Mouse (Mus musculus): ENCODE measurements around the gene Mtor.

Gene Mtor

GRCm38 (mm10) chr4:148448179-148448852 lies at the start of gene Mtor:
TSS of gene Mtor (plus strand) at chr4:148448611.
- DNase-seq, result peak; percentile 99

DNA sequence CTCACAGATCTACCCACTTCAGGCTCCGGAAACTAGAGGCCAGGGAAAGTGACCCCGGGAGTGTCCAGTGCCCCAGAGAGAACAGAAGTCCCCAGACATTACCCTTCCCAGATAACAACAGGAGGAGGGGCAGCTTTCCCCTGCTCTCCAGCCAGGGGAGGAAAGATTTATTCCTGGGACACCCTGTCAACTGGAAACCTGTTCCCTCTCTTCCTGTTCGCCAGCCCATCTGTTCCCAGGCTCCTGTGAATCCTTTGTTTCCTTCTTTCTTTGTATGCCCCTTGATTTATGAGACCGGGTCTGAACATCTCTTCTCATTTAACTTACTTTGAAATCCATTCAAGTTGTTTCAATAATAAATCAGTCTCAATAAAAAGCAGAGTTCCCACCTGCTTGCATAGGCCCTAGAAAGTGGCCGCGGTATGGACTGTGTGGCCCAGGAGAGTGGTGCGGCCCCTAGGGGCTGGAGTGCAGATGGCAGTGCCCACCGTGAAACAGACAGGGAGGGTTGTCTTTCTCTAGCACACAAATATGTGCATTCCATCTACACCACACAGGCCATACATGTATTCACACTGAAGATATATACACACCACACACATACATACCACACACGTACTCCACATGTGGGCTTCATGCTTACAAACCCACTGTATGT lies 48.8 kb upstream of the Mtor start:
- DNase-seq, result no peak

DNA sequence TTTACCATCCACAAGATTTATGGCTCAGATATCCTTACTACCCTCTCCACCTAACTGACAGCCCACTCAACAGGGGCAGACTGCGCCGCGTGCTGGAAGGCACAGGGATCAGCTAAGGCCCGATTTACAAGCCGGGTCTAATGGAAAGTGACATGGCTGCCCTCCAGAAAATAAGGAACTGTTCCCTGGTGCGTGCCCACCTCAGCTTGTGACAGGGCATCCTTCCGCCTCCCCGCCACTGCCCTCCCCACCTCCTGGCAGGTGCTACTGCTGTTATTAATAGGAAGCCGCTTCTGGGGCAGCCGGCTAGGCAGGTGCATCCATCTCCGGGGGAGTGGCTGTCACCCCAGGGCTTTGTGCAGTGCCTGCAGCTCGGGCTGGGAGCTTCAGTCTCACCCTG lies 45.0 kb upstream of the Mtor start:
- DNase-seq, result peak; percentile 28

DNA sequence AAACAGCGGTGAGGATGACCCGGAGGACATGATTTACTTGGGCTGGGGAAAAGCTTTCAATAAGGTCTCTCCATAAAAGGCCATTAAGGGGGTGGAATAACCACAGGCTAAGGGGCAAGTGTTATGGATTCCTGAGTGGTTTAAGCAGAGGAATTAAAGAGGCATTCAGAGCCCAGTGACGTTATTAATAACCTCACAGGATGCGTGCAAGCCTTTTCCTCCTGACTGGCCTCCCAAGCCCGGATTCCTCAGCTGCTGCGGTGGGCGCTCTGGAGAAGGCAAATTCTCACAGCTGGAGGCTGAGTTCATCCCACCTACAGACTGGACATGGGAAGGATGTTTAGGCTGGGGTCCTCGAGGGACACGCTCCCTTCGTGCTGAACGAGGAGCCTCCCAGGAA lies 43.7 kb upstream of the Mtor start:
- DNase-seq, result no peak

DNA sequence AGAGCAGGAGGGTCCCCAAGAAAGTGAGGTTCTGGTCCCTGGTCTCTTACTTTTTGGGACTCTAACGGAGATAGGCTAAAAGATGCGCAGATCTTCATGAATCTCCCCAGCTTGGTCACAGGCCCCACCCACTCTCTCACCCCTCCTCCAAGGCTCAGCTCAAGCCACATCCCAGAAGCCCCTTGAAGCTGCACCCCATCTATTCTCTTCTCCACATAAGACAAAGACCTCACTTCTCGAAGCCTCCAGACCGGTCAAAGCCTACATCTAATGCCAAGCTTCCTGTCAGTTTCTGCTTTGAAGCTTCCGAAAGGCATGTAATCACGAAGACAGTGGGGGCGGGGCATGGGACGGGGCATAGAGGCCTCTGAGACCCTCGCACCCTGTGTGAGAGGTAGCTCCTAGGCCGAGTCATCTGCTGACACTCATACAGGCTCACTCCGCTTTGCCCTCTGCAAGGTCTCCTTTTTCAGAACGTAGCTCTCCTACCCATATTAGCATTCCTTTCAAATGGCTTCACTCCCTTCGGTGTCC lies 43.1 kb upstream of the Mtor start:
- no peak for DNase-seq

- no peak for DNase-seq
Measured at GRCm38 (mm10) chr4:148408256-148408975, 40.0 kb upstream of the Mtor start.

DNA sequence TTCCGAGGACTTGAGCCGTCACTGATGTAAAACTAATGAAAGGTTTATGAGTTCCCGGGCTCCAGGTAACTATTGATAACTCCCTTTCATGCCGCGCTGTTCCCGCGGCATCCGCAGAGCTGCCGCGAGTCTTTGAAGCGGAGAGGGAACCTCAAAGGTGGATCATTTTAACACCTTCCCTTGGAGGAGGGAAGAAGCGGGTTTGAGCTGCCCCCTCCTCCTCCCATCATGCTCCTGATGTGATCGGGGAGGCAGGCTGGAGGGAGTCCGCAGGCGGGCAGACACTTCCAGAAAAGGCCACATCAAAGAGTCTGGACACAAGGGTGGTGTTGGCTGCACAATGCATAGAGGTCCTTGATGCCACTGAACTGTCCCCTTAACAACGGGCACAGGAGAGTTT lies 32.8 kb upstream of the Mtor start:
- DNase-seq, result no peak

GRCm38 (mm10) chr4:148417074-148417526 lies 31.3 kb upstream of the Mtor start:
- DNase-seq, result no peak

GRCm38 (mm10) chr4:148417559-148417958 lies 30.9 kb upstream of the Mtor start:
- no peak for DNase-seq

GRCm38 (mm10) chr4:148426950-148427850 lies 21.2 kb upstream of the Mtor start:
- no peak for DNase-seq

DNA sequence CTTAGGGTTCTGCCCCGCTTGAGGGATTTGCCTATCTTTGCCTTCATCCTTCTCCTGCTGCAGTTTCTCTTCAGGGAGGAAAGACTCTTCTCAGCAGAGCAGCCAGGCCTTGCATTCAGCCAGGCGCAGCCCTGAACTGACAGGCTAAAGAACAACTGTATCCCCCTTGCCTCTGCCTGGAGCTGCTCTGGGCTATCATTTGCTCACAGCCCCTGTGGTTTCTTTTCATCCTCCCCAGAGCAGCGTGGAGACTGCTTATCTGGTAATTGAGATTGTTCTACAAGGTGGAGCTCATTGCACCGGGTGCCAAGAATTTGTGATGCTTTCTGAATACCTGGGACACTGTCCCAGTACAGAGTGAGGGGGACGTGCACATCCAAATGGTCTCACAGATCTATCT lies 19.9 kb upstream of the Mtor start:
- no peak for DNase-seq

DNA sequence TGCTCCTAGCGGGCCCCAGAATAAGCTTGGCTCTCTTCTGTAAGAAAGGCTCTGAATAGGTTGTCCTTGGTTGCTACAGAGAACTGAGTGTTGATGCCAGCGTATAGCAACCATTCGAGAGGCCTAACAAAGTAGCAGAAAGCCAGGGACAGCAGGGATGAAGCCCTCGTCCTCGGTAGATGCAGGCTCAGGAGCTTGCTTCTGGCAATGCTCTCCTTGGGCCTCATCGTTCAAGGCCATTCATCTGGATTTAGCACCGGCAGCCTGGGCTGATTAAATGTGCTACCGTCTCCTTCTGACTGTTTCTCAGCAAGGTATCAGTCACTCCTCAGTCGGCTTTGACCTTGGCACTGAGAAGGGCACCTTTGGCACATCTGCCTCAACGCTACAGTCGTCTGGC lies 19.3 kb upstream of the Mtor start:
- no peak for DNase-seq

- peak; percentile 70 for DNase-seq
Measured at GRCm38 (mm10) chr4:148429686-148430085, 18.7 kb upstream of the Mtor start.

DNA sequence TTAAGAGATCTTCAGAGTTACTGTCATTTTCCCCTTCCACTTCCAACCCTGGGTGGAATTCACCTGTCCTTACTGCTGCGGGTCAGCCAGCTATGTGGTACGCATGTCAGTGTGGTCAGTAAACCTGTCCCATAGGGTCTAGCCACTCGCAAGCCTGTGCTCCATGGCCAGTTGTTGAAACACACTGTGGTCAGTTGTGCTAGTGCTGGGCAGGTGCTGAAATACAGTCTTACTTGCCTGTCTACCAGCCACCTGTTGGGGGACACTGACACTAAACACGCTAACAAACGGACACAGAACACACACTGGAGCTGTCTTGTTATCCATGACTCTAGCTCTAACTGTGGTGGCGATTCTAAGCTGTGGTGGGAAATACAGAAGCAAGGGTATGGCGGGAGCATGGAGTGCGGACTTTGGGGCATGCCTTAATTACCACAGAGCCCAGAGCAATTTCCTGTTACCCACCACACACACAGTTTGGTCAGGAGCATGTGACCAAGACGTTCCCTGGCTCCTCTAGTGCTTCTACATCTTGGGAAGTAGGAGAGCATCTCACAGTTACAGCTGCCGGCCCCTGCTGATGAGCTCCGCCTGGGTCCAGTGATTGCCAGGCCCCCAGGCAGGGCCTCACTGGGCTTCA lies 17.4 kb upstream of the Mtor start:
- DNase-seq, result no peak

- no peak for DNase-seq
Measured at GRCm38 (mm10) chr4:148432488-148432887, 15.9 kb upstream of the Mtor start.

- DNase-seq, result no peak
Measured at GRCm38 (mm10) chr4:148433336-148433735, 15.1 kb upstream of the Mtor start.

- DNase-seq, result no peak
Measured at GRCm38 (mm10) chr4:148433813-148434212, 14.6 kb upstream of the Mtor start.

DNA sequence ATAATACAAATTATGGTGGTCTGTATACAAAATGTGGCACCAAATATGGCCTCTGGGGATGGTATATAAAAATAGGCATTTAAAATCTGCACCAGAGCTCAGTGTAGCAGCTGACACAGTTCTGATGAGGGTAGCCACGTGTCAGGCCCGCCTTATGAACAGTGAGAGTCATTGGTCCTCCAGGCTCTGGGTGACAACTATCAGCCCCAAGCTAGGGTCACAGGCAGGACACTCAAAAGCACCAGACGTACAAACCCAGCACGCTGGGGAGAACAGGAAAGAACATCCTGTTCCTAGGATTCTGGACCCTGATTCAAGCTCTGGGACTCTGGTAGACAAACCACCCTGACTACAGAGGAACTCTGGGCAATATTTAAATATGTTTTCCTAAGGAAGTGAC lies 13.9 kb upstream of the Mtor start:
- no peak for DNase-seq

DNA sequence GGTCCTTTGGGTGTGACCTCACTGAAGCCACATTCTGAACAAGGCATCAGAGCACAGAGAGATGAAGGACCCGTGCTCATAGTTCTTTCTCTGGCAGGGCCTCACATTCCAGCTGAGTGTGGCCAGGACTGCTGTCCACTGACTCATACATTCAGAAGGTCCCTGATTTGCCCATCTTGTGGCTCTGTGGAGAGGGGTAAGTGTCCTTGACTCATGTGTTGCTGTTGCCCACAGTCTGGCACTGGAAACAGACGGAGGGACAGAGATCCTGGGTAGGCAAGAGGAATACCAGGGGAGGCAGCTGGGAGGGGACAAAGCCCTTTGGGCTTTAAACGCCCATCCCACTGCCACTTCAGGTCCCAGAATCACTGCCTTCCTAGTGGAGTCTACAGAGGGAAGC lies 13.3 kb upstream of the Mtor start:
- DNase-seq, result no peak

DNA sequence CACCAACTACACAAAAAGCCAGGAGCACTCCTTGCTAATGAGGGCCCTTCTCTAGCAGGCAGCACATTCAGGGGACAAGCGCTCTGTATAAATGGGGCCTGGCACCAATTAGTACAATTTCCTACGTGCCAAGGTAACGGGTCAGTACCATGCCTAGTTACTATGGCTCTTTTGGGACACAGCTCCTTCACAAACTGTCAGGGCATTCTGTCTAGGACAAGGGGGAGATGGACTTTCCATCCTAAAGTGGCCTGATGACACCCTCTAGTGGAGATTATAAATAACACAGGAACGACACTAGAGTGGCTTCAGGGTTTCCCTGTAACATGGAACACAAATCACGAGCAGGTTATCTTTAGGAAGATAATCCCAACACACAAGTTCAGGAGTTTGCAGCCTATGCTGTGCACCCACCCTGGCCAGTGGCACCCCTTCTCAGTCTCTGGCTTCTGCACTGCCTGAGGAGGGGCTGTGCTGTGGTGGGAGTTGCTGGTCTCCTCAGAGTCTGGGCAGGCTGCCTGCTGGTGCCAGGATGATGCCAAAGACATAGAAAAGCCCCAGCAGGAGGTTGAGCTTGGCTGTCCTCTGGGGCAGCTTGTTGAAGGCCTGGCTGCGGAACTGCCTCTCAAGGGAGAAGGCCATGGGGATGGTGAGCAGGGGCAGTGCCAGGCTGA lies 12.6 kb upstream of the Mtor start:
- DNase-seq, result peak; percentile 54

GRCm38 (mm10) chr4:148441931-148442330 lies 6.5 kb upstream of the Mtor start:
- DNase-seq, result no peak

DNA sequence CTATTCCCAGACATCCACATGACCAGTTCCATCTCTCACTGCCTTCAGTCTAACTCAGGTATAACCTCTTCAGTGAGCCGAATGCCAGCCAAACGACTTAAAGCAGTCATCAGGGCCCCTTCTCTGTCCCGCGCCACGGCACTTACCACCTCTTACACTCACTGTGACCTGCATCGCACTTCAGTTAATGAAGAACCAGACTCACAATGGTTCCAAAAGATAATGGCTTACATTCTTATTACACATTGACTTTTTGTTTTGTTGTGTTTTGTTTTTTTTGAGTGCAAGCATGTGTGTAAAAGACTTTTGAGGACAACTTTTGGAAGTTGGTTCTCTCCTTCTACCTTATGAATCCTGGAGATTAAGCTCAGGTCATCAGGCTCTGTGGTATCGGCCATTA lies 5.8 kb upstream of the Mtor start:
- DNase-seq, result no peak
